Mouse (Mus musculus): ENCODE measurements around the gene Rnf19b. TPM values are rescaled to one million over a fixed set of nuclear protein-coding genes. Genes with fewer than 3 reads are reported as not detected.

Gene Rnf19b
- total RNA-seq, 2 experiments from 2014 or later = 17.8 to 20.2 TPM

- peak; percentile 83 for DNase-seq
Measured at GRCm38 (mm10) chr4:129034706-129035660, 23.1 kb upstream of the Rnf19b start.

GRCm38 (mm10) chr4:129035851-129036445 lies 22.1 kb upstream of the Rnf19b start:
- no peak for DNase-seq

GRCm38 (mm10) chr4:129047721-129048421 lies 10.2 kb upstream of the Rnf19b start:
- DNase-seq = no peak

GRCm38 (mm10) chr4:129048501-129049305 lies 9.4 kb upstream of the Rnf19b start:
- peak; percentile 62 for DNase-seq

GRCm38 (mm10) chr4:129049306-129050011 lies 8.6 kb upstream of the Rnf19b start:
- no peak for DNase-seq

GRCm38 (mm10) chr4:129050365-129050764 lies 7.7 kb upstream of the Rnf19b start:
- no peak for DNase-seq

- DNase-seq = no peak
Measured at GRCm38 (mm10) chr4:129050901-129051417, 7.1 kb upstream of the Rnf19b start.

- no peak for DNase-seq
Measured at GRCm38 (mm10) chr4:129051461-129052183, 6.4 kb upstream of the Rnf19b start.

GRCm38 (mm10) chr4:129054757-129055156 lies 3.3 kb upstream of the Rnf19b start:
- no peak for DNase-seq

GRCm38 (mm10) chr4:129055562-129055961 lies 2.5 kb upstream of the Rnf19b start:
- DNase-seq = no peak

GRCm38 (mm10) chr4:129057533-129058206 lies 401 bp upstream of the Rnf19b start:
- DNase-seq = peak; percentile 96

- DNase-seq = no peak
Measured at GRCm38 (mm10) chr4:129059125-129059551, 1.1 kb downstream of the Rnf19b start.

- DNase-seq = no peak
Measured at GRCm38 (mm10) chr4:129059922-129060321, 1.9 kb downstream of the Rnf19b start.

- no peak for DNase-seq
Measured at GRCm38 (mm10) chr4:129061486-129061885, 3.4 kb downstream of the Rnf19b start.

GRCm38 (mm10) chr4:129062281-129063075 lies 4.4 kb downstream of the Rnf19b start:
- no peak for DNase-seq

- DNase-seq = no peak
Measured at GRCm38 (mm10) chr4:129065688-129066236, 7.7 kb downstream of the Rnf19b start.

- DNase-seq = no peak
Measured at GRCm38 (mm10) chr4:129067638-129068415, 9.8 kb downstream of the Rnf19b start.

- DNase-seq = no peak
Measured at GRCm38 (mm10) chr4:129068848-129069247, 10.8 kb downstream of the Rnf19b start.

Measured in gastrocnemius, postnatal 25 days (tissue).